Mouse (Mus musculus): ENCODE data around the gene Cpeb1. TPM values are rescaled to one million over a fixed set of nuclear protein-coding genes. Genes with fewer than 3 reads are reported as not detected.

Gene Cpeb1
- polyA plus RNA-seq, 1 experiment from 2014 or later: 2.9 TPM

DNA sequence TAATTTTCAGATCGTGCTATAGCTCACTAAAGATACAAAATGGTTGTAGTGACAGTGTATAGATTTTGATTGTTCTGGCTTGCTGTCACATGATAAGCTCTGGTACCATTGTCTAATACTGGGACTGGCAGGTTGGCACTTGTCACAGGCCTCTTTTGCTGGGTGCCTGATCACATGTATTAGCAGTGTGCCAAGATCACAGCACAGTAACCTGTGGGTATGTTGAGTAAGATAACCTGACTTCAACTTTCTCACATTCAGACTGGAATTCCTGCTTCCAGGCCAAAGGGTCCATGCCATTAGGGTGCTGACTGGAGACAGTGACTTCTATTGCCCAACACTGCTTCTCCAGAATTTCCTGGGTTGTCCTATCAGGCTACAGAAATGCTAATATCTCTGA, 144.1 kb downstream of the Cpeb1 start:
- no peaks in the 10 kb centered on the region for H3K27me3 ChIP-seq (ENCODE audit: control insufficient read depth, insufficient read depth, low read length)
- H3K4me2 ChIP-seq (ENCODE audit: low read length): no peak overlapping the region
- H3K27ac ChIP-seq (replicated peaks; ENCODE audit: low read depth, low read length): no peak overlapping the region
- H3K9ac ChIP-seq (replicated peaks; ENCODE audit: low read length): no peak overlapping the region
- H3K4me1 ChIP-seq (ENCODE audit: control insufficient read depth, insufficient read depth, low read length): no peaks in the 10 kb centered on the region
- ATAC-seq (ENCODE audit: low FRiP score, low TSS enrichment) (no peak), DNase-seq (no peak)
- WGBS: 94% methylated on average over 1 of the region's 1 CpGs
- no peaks in the 10 kb centered on the region for H3K36me3 ChIP-seq (ENCODE audit: control insufficient read depth, insufficient read depth, low read length)
- no peaks in the 10 kb centered on the region for H3K9me3 ChIP-seq (ENCODE audit: control insufficient read depth, low read length)
- H3K4me3 ChIP-seq (replicated peaks; ENCODE audit: low read depth, low read length): no peak overlapping the region

DNA sequence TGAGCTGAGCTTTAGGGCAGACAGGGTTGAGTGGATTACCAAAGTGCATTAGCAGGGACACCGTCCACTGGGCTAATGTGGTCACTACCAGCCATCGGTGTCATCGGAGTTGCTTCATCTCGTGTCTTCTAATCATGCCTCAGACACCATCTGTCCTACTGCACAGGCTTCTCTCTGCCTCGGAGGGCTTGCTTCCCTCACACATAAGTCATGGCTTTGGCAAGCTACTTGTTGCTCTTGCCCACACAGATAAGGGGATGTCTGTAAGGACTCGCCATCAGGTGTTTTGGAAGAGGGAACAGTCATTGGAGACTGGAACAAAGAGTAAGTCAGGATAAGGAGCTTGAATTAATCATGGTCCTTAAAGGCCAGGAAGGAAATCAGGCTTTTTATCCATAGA, 146.0 kb downstream of the Cpeb1 start:
- no peak overlapping the region for H3K27ac ChIP-seq (replicated peaks; ENCODE audit: low read depth, low read length)
- H3K9ac ChIP-seq (replicated peaks; ENCODE audit: low read length): no peak overlapping the region
- WGBS: 92% methylated on average over 6 of the region's 6 CpGs
- no peaks in the 10 kb centered on the region for H3K27me3 ChIP-seq (ENCODE audit: control insufficient read depth, insufficient read depth, low read length)
- no peak overlapping the region for H3K4me2 ChIP-seq (ENCODE audit: low read length)
- no peak for ATAC-seq (ENCODE audit: low FRiP score, low TSS enrichment)
- H3K4me1 ChIP-seq (ENCODE audit: control insufficient read depth, insufficient read depth, low read length): no peaks in the 10 kb centered on the region
- DNase-seq: no peak
- H3K4me3 ChIP-seq (replicated peaks; ENCODE audit: low read depth, low read length): no peak overlapping the region
- no peaks in the 10 kb centered on the region for H3K9me3 ChIP-seq (ENCODE audit: control insufficient read depth, low read length)
- no peaks in the 10 kb centered on the region for H3K36me3 ChIP-seq (ENCODE audit: control insufficient read depth, insufficient read depth, low read length)

DNA sequence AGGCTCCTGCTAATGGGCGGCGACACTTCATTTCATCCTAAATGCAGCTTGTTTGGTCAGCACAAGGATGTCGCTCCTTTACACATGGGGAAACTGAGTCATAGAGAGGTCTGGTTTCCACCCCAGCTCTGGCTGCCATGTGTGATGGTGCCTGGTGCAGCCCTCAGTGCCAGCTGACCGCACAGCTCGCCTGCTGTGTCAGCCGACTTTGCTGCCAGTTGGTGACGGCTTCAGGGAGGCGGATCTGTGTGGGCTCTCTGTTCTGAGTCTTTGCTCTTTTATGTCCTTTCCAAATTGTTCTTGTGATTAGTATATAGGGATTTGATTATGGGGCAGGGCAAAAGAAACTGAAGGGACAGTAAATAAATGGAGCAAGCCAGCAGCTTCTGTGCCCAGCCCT, 147.5 kb downstream of the Cpeb1 start:
- H3K9me3 ChIP-seq (ENCODE audit: control insufficient read depth, low read length): no peaks in the 10 kb centered on the region
- DNase-seq: no peak
- H3K4me3 ChIP-seq (replicated peaks; ENCODE audit: low read depth, low read length): no peak overlapping the region
- no peak overlapping the region for H3K9ac ChIP-seq (replicated peaks; ENCODE audit: low read length)
- no peaks in the 10 kb centered on the region for H3K27me3 ChIP-seq (ENCODE audit: control insufficient read depth, insufficient read depth, low read length)
- no peak overlapping the region for H3K27ac ChIP-seq (replicated peaks; ENCODE audit: low read depth, low read length)
- H3K4me1 ChIP-seq (ENCODE audit: control insufficient read depth, insufficient read depth, low read length): no peaks in the 10 kb centered on the region
- 67% methylated on average over 8 of the region's 8 CpGs for WGBS
- H3K4me2 ChIP-seq (ENCODE audit: low read length): no peak overlapping the region
- no peak for ATAC-seq (ENCODE audit: low FRiP score, low TSS enrichment)
- no peaks in the 10 kb centered on the region for H3K36me3 ChIP-seq (ENCODE audit: control insufficient read depth, insufficient read depth, low read length)

DNA sequence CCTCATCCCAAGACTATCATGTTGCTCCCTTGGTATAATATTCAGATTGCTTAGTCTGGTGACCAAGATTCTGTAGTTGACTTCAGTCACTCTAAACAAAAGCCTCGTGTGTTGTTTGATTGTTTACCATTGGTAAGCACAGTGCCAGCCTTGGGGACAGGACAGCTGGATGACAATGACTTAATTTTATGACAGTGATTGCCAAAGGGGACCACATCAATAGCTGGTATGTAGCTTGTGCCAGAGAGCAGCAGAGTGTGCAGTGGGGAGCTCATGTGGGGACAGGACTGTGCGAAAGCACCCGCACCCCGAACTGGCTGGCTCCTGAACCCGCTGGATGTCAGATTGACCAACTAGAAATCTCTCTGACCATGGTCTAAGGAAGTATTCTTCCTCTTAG, 150.6 kb downstream of the Cpeb1 start:
- no peak overlapping the region for H3K4me2 ChIP-seq (ENCODE audit: low read length)
- H3K36me3 ChIP-seq (ENCODE audit: control insufficient read depth, insufficient read depth, low read length): no peaks in the 10 kb centered on the region
- ATAC-seq (ENCODE audit: low FRiP score, low TSS enrichment): no peak
- 90% methylated on average over 5 of the region's 5 CpGs for WGBS
- no peaks in the 10 kb centered on the region for H3K9me3 ChIP-seq (ENCODE audit: control insufficient read depth, low read length)
- no peak overlapping the region for H3K4me3 ChIP-seq (replicated peaks; ENCODE audit: low read depth, low read length)
- DNase-seq: no peak
- H3K27ac ChIP-seq (replicated peaks; ENCODE audit: low read depth, low read length): no peak overlapping the region
- H3K27me3 ChIP-seq (ENCODE audit: control insufficient read depth, insufficient read depth, low read length): no peaks in the 10 kb centered on the region
- H3K9ac ChIP-seq (replicated peaks; ENCODE audit: low read length): no peak overlapping the region
- H3K4me1 ChIP-seq (ENCODE audit: control insufficient read depth, insufficient read depth, low read length): no peaks in the 10 kb centered on the region

DNA sequence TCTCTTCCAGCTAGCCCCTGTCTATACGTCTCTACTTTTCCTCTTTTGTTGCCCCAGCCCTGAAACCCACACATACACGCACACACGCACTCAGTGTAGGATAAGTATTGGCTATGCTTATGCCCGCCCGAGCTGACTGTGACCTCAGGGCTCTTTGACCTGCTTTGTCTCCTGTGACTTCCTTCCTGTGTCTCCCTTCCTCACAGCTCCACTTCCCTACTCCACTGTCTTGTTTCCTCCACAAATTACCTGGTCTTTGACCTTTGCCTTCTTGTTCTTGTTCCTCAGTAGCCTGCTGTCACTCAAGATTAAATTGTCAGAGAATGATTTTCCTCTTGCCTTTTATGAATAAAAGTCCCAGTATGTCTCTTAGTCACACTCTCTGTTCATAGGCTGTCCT, 151.2 kb downstream of the Cpeb1 start:
- H3K27ac ChIP-seq (replicated peaks; ENCODE audit: low read depth, low read length): no peak overlapping the region
- no peak overlapping the region for H3K9ac ChIP-seq (replicated peaks; ENCODE audit: low read length)
- H3K27me3 ChIP-seq (ENCODE audit: control insufficient read depth, insufficient read depth, low read length): no peaks in the 10 kb centered on the region
- H3K4me1 ChIP-seq (ENCODE audit: control insufficient read depth, insufficient read depth, low read length): no peaks in the 10 kb centered on the region
- no peak for DNase-seq
- WGBS: 86% methylated on average over 5 of the region's 5 CpGs
- H3K4me2 ChIP-seq (ENCODE audit: low read length): no peak overlapping the region
- H3K36me3 ChIP-seq (ENCODE audit: control insufficient read depth, insufficient read depth, low read length): no peaks in the 10 kb centered on the region
- no peaks in the 10 kb centered on the region for H3K9me3 ChIP-seq (ENCODE audit: control insufficient read depth, low read length)
- no peak for ATAC-seq (ENCODE audit: low FRiP score, low TSS enrichment)
- H3K4me3 ChIP-seq (replicated peaks; ENCODE audit: low read depth, low read length): no peak overlapping the region

DNA sequence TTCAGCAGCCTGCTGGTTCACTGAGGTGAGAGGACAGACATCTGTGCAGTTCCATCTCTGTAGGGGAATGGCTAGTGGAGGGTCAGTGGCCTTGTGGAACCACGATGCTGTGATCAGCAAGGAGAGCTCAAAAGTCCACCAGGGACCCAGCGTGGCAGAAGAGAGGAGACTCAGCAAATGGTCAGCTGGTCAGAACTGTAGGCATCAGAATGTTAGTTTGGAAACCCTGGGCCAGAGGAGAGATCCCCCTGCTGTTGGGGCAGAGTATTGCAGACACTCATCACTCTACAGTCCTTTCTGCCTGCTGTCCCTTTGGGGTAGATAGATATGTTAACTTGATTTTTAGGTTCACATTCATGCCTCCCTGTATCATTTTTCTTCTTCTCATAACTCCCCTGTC, 151.6 kb downstream of the Cpeb1 start:
- Histone ChIP-seq H3K36me3 (ENCODE audit: control insufficient read depth, insufficient read depth, low read length) (no peaks in the 10 kb centered on the region), H3K4me2 (ENCODE audit: low read length) (no peak overlapping the region), H3K27ac (replicated peaks; ENCODE audit: low read depth, low read length) (no peak overlapping the region), H3K4me3 (replicated peaks; ENCODE audit: low read depth, low read length) (no peak overlapping the region), H3K27me3 (ENCODE audit: control insufficient read depth, insufficient read depth, low read length) (no peaks in the 10 kb centered on the region), H3K9me3 (ENCODE audit: control insufficient read depth, low read length) (no peaks in the 10 kb centered on the region), H3K4me1 (ENCODE audit: control insufficient read depth, insufficient read depth, low read length) (no peaks in the 10 kb centered on the region), H3K9ac (replicated peaks; ENCODE audit: low read length) (no peak overlapping the region)
- WGBS: 90% methylated on average over 2 of the region's 2 CpGs
- ATAC-seq (ENCODE audit: low FRiP score, low TSS enrichment) (no peak), DNase-seq (no peak)

DNA sequence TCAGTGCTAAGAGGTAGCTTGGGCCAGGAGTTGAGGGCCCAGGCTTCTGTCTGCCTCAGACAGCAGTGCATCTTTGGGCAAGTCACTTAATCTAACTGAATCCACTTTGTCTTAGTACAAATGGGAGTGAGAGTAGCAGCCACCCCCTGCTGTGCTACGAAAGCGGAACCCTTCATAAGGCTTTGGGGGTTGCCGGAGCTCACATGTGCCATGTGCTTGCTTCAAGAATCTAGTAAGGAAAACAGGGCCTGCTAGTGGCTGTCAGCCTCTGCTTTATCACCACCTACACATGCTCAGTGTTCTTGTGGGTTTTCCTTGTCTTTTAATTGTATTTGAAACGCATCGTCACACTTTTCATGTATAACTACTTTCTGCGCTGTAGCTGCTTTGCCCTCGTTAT, 153.9 kb downstream of the Cpeb1 start:
- no peak overlapping the region for H3K4me3 ChIP-seq (replicated peaks; ENCODE audit: low read depth, low read length)
- no peaks in the 10 kb centered on the region for H3K4me1 ChIP-seq (ENCODE audit: control insufficient read depth, insufficient read depth, low read length)
- H3K9ac ChIP-seq (replicated peaks; ENCODE audit: low read length): no peak overlapping the region
- no peak overlapping the region for H3K4me2 ChIP-seq (ENCODE audit: low read length)
- peak; percentile 41 for DNase-seq
- H3K27me3 ChIP-seq (ENCODE audit: control insufficient read depth, insufficient read depth, low read length): no peaks in the 10 kb centered on the region
- H3K27ac ChIP-seq (replicated peaks; ENCODE audit: low read depth, low read length): no peak overlapping the region
- H3K36me3 ChIP-seq (ENCODE audit: control insufficient read depth, insufficient read depth, low read length): no peaks in the 10 kb centered on the region
- 38% methylated on average over 7 of the region's 7 CpGs for WGBS
- no peak for ATAC-seq (ENCODE audit: low FRiP score, low TSS enrichment)
- H3K9me3 ChIP-seq (ENCODE audit: control insufficient read depth, low read length): no peaks in the 10 kb centered on the region

DNA sequence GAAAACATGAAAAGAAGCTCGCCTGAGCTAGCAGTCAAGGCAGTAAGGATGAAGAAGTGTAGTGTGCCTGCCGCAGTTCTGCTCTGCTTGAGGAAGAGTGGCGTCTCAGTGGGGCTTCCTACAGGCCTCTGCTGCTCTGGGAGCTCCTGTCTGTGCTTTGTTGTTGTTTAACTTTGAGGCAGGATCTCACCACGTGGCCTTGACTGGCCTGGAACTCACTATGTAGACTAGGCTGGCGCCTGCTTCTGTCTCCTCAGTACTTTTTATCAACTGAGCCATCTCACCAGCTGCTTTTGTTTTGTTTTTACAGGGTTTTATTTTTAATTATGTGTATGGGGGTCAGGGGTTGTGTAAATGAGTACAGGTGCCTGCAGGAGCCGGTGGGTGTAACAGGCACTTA, 157.1 kb downstream of the Cpeb1 start:
- Histone ChIP-seq H3K36me3 (ENCODE audit: control insufficient read depth, insufficient read depth, low read length) (no peaks in the 10 kb centered on the region), H3K27me3 (ENCODE audit: control insufficient read depth, insufficient read depth, low read length) (no peaks in the 10 kb centered on the region), H3K9me3 (ENCODE audit: control insufficient read depth, low read length) (no peaks in the 10 kb centered on the region), H3K4me3 (replicated peaks; ENCODE audit: low read depth, low read length) (no peak overlapping the region), H3K27ac (replicated peaks; ENCODE audit: low read depth, low read length) (no peak overlapping the region), H3K4me2 (ENCODE audit: low read length) (no peak overlapping the region), H3K9ac (replicated peaks; ENCODE audit: low read length) (no peak overlapping the region), H3K4me1 (ENCODE audit: control insufficient read depth, insufficient read depth, low read length) (no peaks in the 10 kb centered on the region)
- DNase-seq: no peak
- 39% methylated on average over 6 of the region's 6 CpGs for WGBS
- ATAC-seq (ENCODE audit: low FRiP score, low TSS enrichment): no peak
